Mouse (Mus musculus) CH12.LX (cell line): ENCODE measurements at regions not wholly inside any gene's neighbourhood (a gene's known extent, or its start where the extent isn't known, plus 50 kb on each side); places are given as distances from the start of the nearest gene placed in this dataset.

ENCODE experiments used
- CTCF ChIP-seq, 2 experiments: IDR thresholded peaks in 1 of 2; conservative IDR thresholded peaks in 1 of 2; 2 replicates each; pipeline ENCODE4 v1.5.1; 2011 to 2012; ENCODE audit warnings: low read depth in 2 of 2, low read length in 2 of 2, improper control_type of control experiment in 1 of 2, inconsistent platforms in 1 of 2, mild to moderate bottlenecking in 1 of 2, moderate library complexity in 1 of 2
- MAZ ChIP-seq: IDR thresholded peaks from 2 replicates; pipeline ENCODE4 v1.6.1; 2012; ENCODE audit warnings: low read depth, mild to moderate bottlenecking, inconsistent platforms, low read length, improper control_type of control experiment, moderate library complexity
- ZC3H11A ChIP-seq: IDR thresholded peaks from 2 replicates; pipeline ENCODE4 v1.6.1; 2012; ENCODE audit warnings: low read depth, mild to moderate bottlenecking, inconsistent platforms, low read length, improper control_type of control experiment

DNA sequence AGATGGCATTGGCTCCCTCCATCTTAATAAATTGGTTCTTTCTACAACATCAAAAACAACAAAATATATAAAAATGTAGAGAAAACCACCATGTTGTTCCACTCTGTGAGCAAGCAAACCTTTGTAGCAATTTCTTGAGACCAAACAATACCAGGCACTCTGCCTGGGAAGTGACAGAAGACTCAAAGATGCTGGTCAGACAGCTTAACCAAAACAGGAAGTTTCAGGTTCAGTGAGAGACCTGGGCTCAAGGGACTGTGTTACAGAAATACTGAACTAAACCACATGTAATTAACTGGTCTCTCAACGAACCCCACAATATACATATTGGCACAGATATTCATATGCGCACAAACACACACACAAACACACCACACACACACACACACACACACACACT, 71.7 kb upstream of the Gm5458 start:
- TF ChIP-seq CTCF (conservative IDR thresholded peaks at IDR 0.05 in 1 of 2, IDR thresholded peaks at IDR 0.05 in 1 of 2; ENCODE audit: low read depth in 2 of 2, low read length in 2 of 2) (no peak), MAZ (no peak), ZC3H11A (no peak)
